Mouse (Mus musculus) megakaryocyte progenitor cell, adult 5-6 weeks (primary cell): ENCODE data around the gene Ovol1. TPM values are rescaled to one million over a fixed set of nuclear protein-coding genes. Genes with fewer than 3 reads are reported as not detected.

ENCODE experiments used
- ATAC-seq: replicated peaks from 2 replicates; pipeline ENCODE4 v1.8.0; 2016; ENCODE audit warnings: mild to moderate bottlenecking, moderate TSS enrichment, inconsistent platforms; ENCODE audit not compliant: poor library complexity
- total RNA-seq, 2 experiments: library from RNA; stranded (forward) in 1 of 2; stranded (reverse) in 1 of 2; fragments of 157-497, 149-512 nt in 1 of 2; fragments of 200-1000 nt in 1 of 2; gene quantifications; 2 replicates each; pipeline versions ENCODE4 v1.2.3 to v1.2.4; 2015 to 2017

Gene Ovol1
- total RNA-seq, 2 experiments from 2014 or later = not detected

GRCm38 (mm10) chr19:5569521-5569920, 9.1 kb upstream of the Ovol1 start:
- no peak for ATAC-seq

GRCm38 (mm10) chr19:5568470-5569140, 8.2 kb upstream of the Ovol1 start:
- peak; percentile 44 for ATAC-seq

GRCm38 (mm10) chr19:5567534-5568469, 7.4 kb upstream of the Ovol1 start, which contains the start of gene Ap5b1:
Gene Ap5b1, plus strand, starts transcription at chr19:5568025.
- peak; percentile 54 for ATAC-seq

- peak; percentile 6; the same call in 1 of the 2 replicates for ATAC-seq
These were observed 6.7 kb upstream of the Ovol1 start for GRCm38 (mm10) chr19:5567180-5567533.

- ATAC-seq = no peak
These were observed 5.9 kb upstream of the Ovol1 start for GRCm38 (mm10) chr19:5566316-5566715.

GRCm38 (mm10) chr19:5562776-5563175, 2.3 kb upstream of the Ovol1 start:
- no peak for ATAC-seq

GRCm38 (mm10) chr19:5561886-5562285, 1.4 kb upstream of the Ovol1 start:
- no peak for ATAC-seq

GRCm38 (mm10) chr19:5561252-5561790, 875 bp upstream of the Ovol1 start:
- no peak for ATAC-seq

GRCm38 (mm10) chr19:5559631-5560456, 602 bp downstream of the Ovol1 start:
- ATAC-seq = no peak

- no peak for ATAC-seq
These were observed 1.2 kb downstream of the Ovol1 start for GRCm38 (mm10) chr19:5559229-5559628.

- no peak for ATAC-seq
These were observed 1.7 kb downstream of the Ovol1 start for GRCm38 (mm10) chr19:5558770-5559169.

- no peak for ATAC-seq
These were observed 2.3 kb downstream of the Ovol1 start for GRCm38 (mm10) chr19:5558169-5558568.

- no peak for ATAC-seq
These were observed 6.2 kb downstream of the Ovol1 start for GRCm38 (mm10) chr19:5554212-5554611.

GRCm38 (mm10) chr19:5553802-5554201, 6.6 kb downstream of the Ovol1 start:
- ATAC-seq = no peak

- ATAC-seq = no peak
These were observed 12.9 kb downstream of the Ovol1 start for GRCm38 (mm10) chr19:5547471-5548056.

- no peak for ATAC-seq
These were observed 16.4 kb downstream of the Ovol1 start for GRCm38 (mm10) chr19:5544031-5544430.

GRCm38 (mm10) chr19:5543362-5543761, 17.1 kb downstream of the Ovol1 start:
- no peak for ATAC-seq

- ATAC-seq = no peak
These were observed 21.7 kb downstream of the Ovol1 start for GRCm38 (mm10) chr19:5538786-5539185.

- no peak for ATAC-seq
These were observed 27.9 kb downstream of the Ovol1 start for GRCm38 (mm10) chr19:5532520-5532919.

GRCm38 (mm10) chr19:5530138-5530524, 30.3 kb downstream of the Ovol1 start:
- ATAC-seq = no peak
